Mouse (Mus musculus): ENCODE results near the gene Kctd11. TPM values are rescaled to one million over a fixed set of nuclear protein-coding genes. Genes with fewer than 3 reads are reported as not detected.
"Not testable (repeated sequence)": the region's sequence is repeated elsewhere in the genome, so short reads cannot be mapped to it uniquely, and the experiment has no call there.

Gene Kctd11
- polyA plus RNA-seq (2015; fragmentation: Nextera tagmentation; extraction: Ambion mirVana): 3.9 TPM in 2 replicates

DNA sequence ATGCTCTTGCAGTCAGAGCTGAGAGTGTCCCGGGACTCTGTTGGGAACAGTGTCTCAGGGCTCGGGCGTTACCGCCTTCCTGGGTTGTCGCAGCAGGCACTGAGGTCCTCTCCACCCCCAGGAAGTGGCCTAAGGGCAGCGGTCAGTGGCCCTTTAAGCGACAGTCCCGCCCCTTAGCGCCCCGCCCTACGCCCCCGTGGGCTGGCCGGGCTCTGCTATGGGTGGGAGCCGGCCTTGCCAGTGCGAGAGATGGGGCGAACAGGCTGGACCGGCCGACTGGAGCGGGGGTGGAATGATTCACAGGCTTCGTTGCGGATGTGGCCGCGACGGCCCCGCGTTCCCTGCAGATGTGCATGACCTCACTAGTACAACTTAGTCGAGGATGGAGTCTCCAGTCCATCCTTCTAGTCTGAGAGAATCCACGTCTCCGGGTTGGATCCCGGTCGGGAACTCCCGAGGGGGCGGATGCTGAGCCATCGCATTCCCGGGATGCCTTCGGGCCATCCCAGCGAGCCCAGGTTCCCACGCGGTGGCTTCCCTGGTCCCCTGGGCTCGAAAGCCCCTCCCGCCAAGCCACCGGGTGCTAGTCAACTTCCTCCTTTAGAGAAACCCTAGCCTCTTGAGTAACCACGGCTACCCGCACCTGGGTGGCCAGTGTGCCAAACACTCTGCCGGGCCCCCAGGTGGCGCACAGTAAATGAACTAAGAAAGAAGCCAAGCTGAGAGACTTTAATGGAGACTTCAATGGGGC lies at the start of gene Kctd11:
TSS of gene Kctd11 (minus strand) at position 554 of the 751 bp plus-strand sequence.
- 0% methylated on average over 46 of the region's 46 CpGs for WGBS
- ATAC-seq (ENCODE audit: extremely low read depth, insufficient number of reproducible peaks, low FRiP score, low TSS enrichment): peak; percentile 85
- H3K27me3 ChIP-seq (replicated peaks): no peaks in the 10 kb centered on the region
- H3K4me2 ChIP-seq: peak within 1 kb of the TSS; percentile 91
- peaks cover 69% of the 10 kb centered on the region for H3K4me1 ChIP-seq
- peak within 1 kb of the TSS; percentile 92 for H3K27ac ChIP-seq (replicated peaks)
- peak within 1 kb of the TSS; percentile 84 for H3K9ac ChIP-seq
- H3K9me3 ChIP-seq: no peaks in the 10 kb centered on the region
- H3K4me3 ChIP-seq: peak within 1 kb of the TSS; percentile 64
- H3K36me3 ChIP-seq: no peaks in the 10 kb centered on the region

DNA sequence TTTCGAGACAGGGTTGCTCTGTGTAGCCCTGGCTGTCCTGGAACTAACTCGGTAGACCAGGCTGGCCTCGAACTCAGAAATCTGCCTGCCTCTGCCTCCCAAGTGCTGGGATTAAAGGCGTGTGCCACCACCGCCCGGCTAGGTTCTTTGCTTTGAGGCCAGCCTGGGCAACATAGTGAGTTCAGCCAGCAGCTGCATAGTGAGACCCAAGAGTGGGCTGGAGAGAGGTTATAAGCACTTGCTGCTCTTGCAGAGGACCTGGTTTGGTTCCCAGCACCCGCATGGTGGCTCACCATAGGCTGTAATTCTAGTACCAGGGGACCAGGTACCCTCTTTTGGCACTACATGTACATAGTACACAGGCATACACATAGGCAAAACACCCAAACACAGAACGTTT lies 49.0 kb upstream of the Kctd11 start:
- ATAC-seq (ENCODE audit: extremely low read depth, insufficient number of reproducible peaks, low FRiP score, low TSS enrichment); H3K9ac ChIP-seq; H3K27me3 ChIP-seq (replicated peaks); H3K36me3 ChIP-seq; H3K9me3 ChIP-seq; H3K4me3 ChIP-seq; H3K27ac ChIP-seq (replicated peaks); H3K4me2 ChIP-seq; H3K4me1 ChIP-seq: not testable (repeated sequence)
- WGBS: 80% methylated on average over 8 of the region's 8 CpGs

DNA sequence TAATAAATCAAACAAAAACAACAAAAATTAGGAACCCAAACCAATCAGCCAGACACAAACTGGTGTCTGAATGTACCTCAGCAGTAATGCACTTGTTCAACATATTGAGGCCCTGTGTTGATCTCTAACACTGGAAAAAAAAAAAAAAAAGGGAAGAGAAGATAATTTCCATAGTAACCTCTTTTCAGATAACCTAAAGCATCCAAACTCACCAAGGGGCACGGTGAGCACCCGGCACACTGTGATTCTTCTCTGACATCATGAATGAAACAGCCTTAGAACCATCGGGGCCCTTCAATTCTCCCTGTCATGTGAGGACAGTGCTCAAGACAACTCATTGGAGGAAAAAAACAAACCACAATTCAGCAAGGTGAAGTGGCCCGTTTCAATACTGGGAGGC lies 48.5 kb upstream of the Kctd11 start:
- Histone ChIP-seq H3K4me2 (no peak overlapping the region), H3K27ac (replicated peaks) (no peak overlapping the region), H3K4me1 (peaks cover 5% of the 10 kb centered on the region), H3K36me3 (no peaks in the 10 kb centered on the region), H3K4me3 (no peak overlapping the region), H3K9me3 (no peaks in the 10 kb centered on the region), H3K9ac (no peak overlapping the region), H3K27me3 (replicated peaks) (peaks cover 2% of the 10 kb centered on the region; the same call in 1 of the 2 replicates)
- ATAC-seq (ENCODE audit: extremely low read depth, insufficient number of reproducible peaks, low FRiP score, low TSS enrichment): no peak
- WGBS: 26% methylated on average over 4 of the region's 4 CpGs

DNA sequence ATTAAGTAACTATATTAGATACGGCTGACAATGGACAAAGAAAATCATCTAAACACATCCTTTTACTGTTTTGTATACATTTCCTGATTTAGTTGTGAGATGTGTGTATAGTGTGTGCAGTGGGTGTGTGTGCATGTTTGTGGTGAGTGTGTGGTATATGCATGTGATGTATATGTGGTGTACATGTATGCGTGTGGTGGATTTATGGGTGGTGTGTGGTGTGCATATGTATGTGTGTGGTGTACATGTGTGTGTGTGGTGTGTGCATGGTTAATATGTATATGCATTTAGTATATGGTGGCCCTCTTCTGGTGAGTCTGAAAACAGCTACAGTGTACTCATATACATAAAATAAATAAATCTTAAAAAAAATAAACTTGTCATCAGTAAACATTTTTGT lies 46.3 kb upstream of the Kctd11 start:
- no peak overlapping the region for H3K4me2 ChIP-seq
- 88% methylated on average over 2 of the region's 2 CpGs for whole genome bisulfite sequencing
- H3K27ac ChIP-seq (replicated peaks): no peak overlapping the region
- peaks cover 4% of the 10 kb centered on the region for H3K4me1 ChIP-seq
- no peaks in the 10 kb centered on the region for H3K36me3 ChIP-seq
- H3K9me3 ChIP-seq: no peaks in the 10 kb centered on the region
- H3K27me3 ChIP-seq (replicated peaks): no peaks in the 10 kb centered on the region
- no peak for ATAC-seq (ENCODE audit: extremely low read depth, insufficient number of reproducible peaks, low FRiP score, low TSS enrichment)
- no peak overlapping the region for H3K4me3 ChIP-seq
- H3K9ac ChIP-seq: no peak overlapping the region

DNA sequence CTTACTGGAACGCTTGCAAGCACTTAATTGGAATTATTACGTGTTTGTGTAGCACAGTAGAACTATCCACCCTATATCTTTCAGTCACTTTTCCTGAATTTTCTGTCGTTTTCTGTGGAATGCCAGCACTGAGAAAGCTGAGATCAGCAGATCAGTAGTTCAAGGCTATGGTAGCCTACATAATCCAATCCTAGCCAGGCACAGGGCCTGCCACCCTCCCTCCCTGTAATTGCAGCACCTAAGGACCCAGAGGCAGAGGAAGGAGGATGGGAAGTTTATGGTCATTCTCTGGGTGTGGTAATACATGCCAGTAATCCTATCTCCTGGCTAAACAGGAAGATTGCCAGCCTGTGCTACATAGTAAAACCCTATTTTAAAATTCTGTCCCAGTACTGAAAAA lies 41.6 kb upstream of the Kctd11 start:
- no peaks in the 10 kb centered on the region for H3K27me3 ChIP-seq (replicated peaks)
- H3K4me1 ChIP-seq: peaks cover 28% of the 10 kb centered on the region
- H3K9me3 ChIP-seq: no peaks in the 10 kb centered on the region
- ATAC-seq (ENCODE audit: extremely low read depth, insufficient number of reproducible peaks, low FRiP score, low TSS enrichment): no peak
- H3K36me3 ChIP-seq: peaks cover 14% of the 10 kb centered on the region
- H3K27ac ChIP-seq (replicated peaks): peak overlapping the region; percentile 99; the same call in 1 of the 2 replicates
- H3K9ac ChIP-seq: peak overlapping the region; percentile 86; the same call in 1 of the 2 replicates
- H3K4me2 ChIP-seq: peak overlapping the region; percentile 83
- peak overlapping the region; percentile 91 for H3K4me3 ChIP-seq
- 64% methylated on average over 3 of the region's 3 CpGs for WGBS

DNA sequence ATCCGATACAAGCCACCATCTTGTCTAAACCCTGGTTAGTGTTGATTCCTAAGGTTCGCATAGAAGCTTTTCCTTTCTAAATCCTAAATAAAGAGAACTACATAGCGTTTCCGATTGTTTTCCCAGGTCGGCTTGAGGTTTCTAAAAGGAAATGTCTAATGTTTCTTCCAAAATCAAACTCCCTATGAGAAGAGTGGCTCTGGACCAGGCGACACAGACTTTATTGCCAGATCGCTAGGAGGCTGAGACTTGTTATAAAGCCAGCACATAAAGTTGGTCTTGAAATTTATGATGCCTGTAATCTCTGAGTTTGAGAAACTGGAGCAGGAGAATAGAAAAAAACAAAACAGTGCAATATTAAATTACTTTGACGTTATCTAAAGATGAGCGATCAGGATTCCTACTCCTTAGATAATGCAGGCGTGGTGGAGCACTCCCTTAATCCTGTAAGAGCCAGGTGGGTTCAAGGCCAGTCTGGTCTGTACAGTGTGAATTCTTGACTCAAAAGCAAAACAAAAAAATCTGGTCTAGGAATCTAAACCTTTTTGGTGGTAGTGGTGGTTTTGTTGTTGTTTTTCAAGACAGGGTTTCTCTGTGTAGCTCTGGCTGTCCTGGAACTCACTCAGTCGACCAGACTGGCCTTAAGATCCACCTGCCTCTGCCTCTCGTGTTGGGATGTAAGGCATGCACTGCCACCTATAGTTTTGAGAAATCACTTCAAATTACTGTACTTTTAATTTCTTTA lies 41.0 kb upstream of the Kctd11 start:
- H3K4me2 ChIP-seq: peak overlapping the region; percentile 83
- H3K9ac ChIP-seq: peak overlapping the region; percentile 86
- H3K36me3 ChIP-seq: peaks cover 20% of the 10 kb centered on the region
- 3% methylated on average over 12 of the region's 12 CpGs for WGBS
- H3K27me3 ChIP-seq (replicated peaks): no peaks in the 10 kb centered on the region
- no peak for ATAC-seq (ENCODE audit: extremely low read depth, insufficient number of reproducible peaks, low FRiP score, low TSS enrichment)
- H3K4me3 ChIP-seq: peak overlapping the region; percentile 91
- peak overlapping the region; percentile 99 for H3K27ac ChIP-seq (replicated peaks)
- no peaks in the 10 kb centered on the region for H3K9me3 ChIP-seq
- peaks cover 34% of the 10 kb centered on the region for H3K4me1 ChIP-seq

DNA sequence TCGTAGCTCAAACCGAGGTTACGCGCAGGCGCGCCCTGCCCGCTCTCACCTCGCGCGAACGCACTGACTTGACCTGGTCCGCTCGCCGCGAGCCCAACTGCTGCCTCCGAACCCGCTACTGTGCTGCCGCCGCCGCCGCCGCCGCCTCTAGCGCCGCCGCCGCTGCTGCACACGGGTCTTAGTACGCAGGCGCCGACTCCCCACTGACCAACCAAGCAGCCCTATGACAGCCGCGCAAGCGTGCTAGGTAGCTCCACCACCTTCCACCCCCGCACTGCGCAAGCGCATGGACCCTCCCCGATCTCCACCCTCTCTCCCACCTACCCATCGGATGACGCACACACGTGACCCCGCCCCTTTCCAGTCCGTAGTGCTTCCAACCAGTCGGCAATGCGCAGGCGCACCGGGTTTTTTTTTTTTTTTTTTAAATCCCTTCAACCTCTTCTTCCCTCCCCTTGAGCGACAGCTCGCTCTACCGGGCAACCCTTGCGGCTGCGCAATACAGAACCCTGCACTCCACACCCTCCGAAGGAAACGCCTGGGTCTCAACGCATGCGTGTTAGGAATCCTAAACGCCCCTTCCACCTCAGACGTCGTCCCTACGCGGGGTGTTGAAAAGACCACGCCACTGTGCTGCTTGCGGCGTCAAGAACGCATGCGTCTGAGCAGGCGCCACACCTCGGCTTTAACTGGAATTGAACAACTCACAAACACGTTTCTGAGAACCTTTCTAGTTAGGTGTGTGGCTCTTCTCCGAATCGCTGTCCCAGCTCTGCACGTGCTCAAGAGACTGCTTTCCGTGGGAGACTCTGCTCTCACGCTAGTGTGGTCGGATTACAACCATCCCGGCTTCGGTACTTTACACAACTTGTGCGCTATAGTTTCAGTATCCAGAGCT lies 40.2 kb upstream of the Kctd11 start, which contains the start of gene Eif5a:
TSS of gene Eif5a (minus strand) at position 845 of the 898 bp plus-strand sequence.
- peaks cover 28% of the 10 kb centered on the region for H3K36me3 ChIP-seq
- H3K4me3 ChIP-seq: peak within 1 kb of the TSS; percentile 91
- H3K4me2 ChIP-seq: peak within 1 kb of the TSS; percentile 97
- under 1% methylated on average over 78 of the region's 78 CpGs for WGBS
- peak within 1 kb of the TSS; percentile 99 for H3K9ac ChIP-seq
- H3K27ac ChIP-seq (replicated peaks): peak within 1 kb of the TSS; percentile 99
- peak; percentile 94 for ATAC-seq (ENCODE audit: extremely low read depth, insufficient number of reproducible peaks, low FRiP score, low TSS enrichment)
- H3K27me3 ChIP-seq (replicated peaks): no peaks in the 10 kb centered on the region
- H3K4me1 ChIP-seq: peaks cover 42% of the 10 kb centered on the region
- no peaks in the 10 kb centered on the region for H3K9me3 ChIP-seq

DNA sequence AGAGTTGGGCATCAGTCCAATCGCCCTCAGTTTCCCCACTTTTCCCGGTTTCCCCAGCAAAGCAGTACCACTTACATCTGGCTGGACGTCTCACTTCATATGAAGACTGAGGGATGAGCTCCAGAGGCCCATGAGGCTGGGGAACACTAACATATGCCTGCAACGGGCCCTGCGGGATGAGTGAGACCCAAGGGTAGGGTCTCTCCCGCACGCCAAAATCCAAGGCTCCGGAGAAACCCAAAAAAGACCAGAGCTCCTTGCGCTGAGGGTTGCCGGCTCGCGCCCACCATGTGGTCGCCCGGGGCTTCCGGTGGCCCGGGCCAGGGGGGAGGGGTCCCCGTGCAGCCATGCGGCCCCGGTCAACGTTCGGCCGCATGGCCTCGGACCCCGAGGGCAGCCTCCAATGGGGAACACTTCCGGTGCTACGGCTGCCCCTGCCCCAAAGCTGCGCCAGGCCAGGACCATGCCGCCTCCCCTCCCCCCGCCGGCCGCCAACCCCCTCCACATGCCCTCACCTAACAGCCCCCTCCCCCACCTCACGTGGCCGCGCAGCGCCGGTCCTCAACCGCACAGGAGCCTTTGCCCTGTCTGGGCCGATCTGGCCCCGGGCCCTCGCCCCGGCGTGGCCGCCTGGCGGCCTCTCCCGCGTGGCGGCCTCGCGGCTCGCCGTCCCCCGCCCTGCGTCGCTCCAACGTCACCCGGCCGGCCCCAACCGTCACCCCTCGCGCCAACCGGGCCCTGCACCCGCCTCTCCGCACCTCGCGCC lies 39.2 kb upstream of the Kctd11 start:
- peak overlapping the region; percentile 99 for H3K27ac ChIP-seq (replicated peaks)
- peak overlapping the region; percentile 97 for H3K4me2 ChIP-seq
- under 1% methylated on average over 62 of the region's 65 CpGs for WGBS
- peak; percentile 17 for ATAC-seq (ENCODE audit: extremely low read depth, insufficient number of reproducible peaks, low FRiP score, low TSS enrichment)
- H3K9me3 ChIP-seq: no peaks in the 10 kb centered on the region
- H3K36me3 ChIP-seq: peaks cover 37% of the 10 kb centered on the region
- peak overlapping the region; percentile 99 for H3K9ac ChIP-seq
- H3K4me1 ChIP-seq: peaks cover 51% of the 10 kb centered on the region
- H3K27me3 ChIP-seq (replicated peaks): no peaks in the 10 kb centered on the region
- peak overlapping the region; percentile 91 for H3K4me3 ChIP-seq

DNA sequence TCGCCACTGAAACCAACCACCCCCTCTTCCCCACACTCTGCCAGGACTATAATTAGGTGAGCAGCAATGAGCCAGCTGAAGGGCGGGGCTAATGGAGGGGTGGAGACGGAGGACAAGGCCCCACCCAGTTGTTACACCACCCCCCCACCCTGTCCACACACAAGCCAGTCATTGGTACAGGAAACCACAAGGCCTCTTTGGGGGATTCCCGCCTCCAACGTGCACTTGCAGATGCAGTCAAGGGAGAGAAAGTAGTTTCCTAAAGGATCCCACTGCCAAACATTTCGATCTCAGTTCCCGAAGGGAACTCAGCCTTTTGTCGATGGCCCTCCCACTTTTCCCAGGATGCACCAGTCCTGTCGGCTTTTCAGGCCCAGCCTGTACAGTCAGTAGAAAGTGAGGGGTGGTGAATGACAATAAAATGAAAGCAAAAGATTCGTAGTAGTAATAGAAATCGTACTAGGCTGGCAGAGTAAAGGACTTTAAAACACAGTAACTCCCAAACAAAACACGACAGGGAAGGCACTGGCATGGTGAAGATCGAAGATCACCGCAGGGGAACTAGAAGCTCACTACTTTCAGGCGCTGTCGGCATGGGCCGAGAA lies 38.6 kb upstream of the Kctd11 start:
- Histone ChIP-seq H3K4me3 (peak overlapping the region; percentile 91), H3K27me3 (replicated peaks) (no peaks in the 10 kb centered on the region), H3K9me3 (no peaks in the 10 kb centered on the region), H3K4me2 (peak overlapping the region; percentile 97), H3K27ac (replicated peaks) (peak overlapping the region; percentile 99), H3K36me3 (peaks cover 44% of the 10 kb centered on the region), H3K4me1 (peaks cover 58% of the 10 kb centered on the region), H3K9ac (peak overlapping the region; percentile 99)
- ATAC-seq (ENCODE audit: extremely low read depth, insufficient number of reproducible peaks, low FRiP score, low TSS enrichment): 0 out of 2 replicates have a peak, but pooled peaks have one; percentile 26
- under 1% methylated on average over 17 of the region's 17 CpGs for WGBS

DNA sequence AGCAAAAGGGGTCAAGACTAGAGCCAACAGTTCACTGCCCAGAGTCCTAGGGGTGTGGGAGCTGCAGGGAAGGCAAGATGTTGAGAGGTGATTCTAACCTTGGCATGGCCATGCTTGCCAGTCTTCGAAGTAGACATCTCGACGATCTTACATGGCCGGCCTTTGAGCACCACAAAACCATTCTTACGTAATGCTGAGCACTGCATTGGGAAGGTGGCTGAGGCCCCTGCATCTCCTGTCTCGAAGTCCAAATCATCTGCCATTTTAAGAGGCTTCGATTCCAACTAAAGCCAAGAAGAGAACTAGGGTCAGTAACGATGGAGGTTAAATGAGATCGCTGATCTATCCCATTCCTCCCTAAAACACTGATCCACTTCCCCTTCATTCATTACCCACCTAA lies 37.8 kb upstream of the Kctd11 start:
- ATAC-seq (ENCODE audit: extremely low read depth, insufficient number of reproducible peaks, low FRiP score, low TSS enrichment): no peak
- Histone ChIP-seq H3K9ac (peak overlapping the region; percentile 99), H3K4me2 (peak overlapping the region; percentile 97), H3K27me3 (replicated peaks) (no peaks in the 10 kb centered on the region), H3K36me3 (peaks cover 45% of the 10 kb centered on the region), H3K9me3 (no peaks in the 10 kb centered on the region), H3K27ac (replicated peaks) (peak overlapping the region; percentile 99), H3K4me1 (peaks cover 63% of the 10 kb centered on the region), H3K4me3 (peak overlapping the region; percentile 91)
- WGBS: 68% methylated on average over 9 of the region's 9 CpGs

Data from heart, embryonic 13.5 days (tissue).